Mouse (Mus musculus) heart, adult 2 months (tissue): ENCODE data around the gene Wdr54. TPM values are rescaled to one million over a fixed set of nuclear protein-coding genes. Genes with fewer than 3 reads are reported as not detected.
A peak's percentile ranks its signal among the peaks of the same experiment; 100 is the strongest.

ENCODE experiments used
- DNase-seq, 2 experiments: peaks; one replicate each; pipeline ENCODE4 v3.0.0; 2021
- H3K27ac ChIP-seq: fragments of 200-600 bp; 2 replicates; pipeline ENCODE4 v1.8.1; 2022
- H3K27me3 ChIP-seq: fragments of 200-500 bp; 2 replicates; pipeline ENCODE4 v1.6.1; 2012; ENCODE audit warnings: mild to moderate bottlenecking, low read length, inconsistent platforms, mixed read lengths; ENCODE audit not compliant: control insufficient read depth, insufficient read depth
- H3K36me3 ChIP-seq: fragments of 200-500 bp; 2 replicates; pipeline ENCODE4 v1.6.1; 2012; ENCODE audit warnings: low read length, inconsistent platforms; ENCODE audit not compliant: control insufficient read depth, insufficient read depth
- H3K4me1 ChIP-seq: fragments of 200-500 bp; 2 replicates; pipeline ENCODE4 v1.6.1; 2011; ENCODE audit warnings: low read length; ENCODE audit not compliant: control insufficient read depth, insufficient read depth
- H3K4me3 ChIP-seq: fragments of 200-600 bp; 2 replicates; pipeline ENCODE4 v1.8.1; 2022
- H3K79me2 ChIP-seq: fragments of 200-500 bp; replicated peaks from 2 replicates; pipeline ENCODE4 v1.6.1; 2012; ENCODE audit warnings: mild to moderate bottlenecking, inconsistent platforms, low read length, moderate library complexity, mixed read lengths; ENCODE audit not compliant: control insufficient read depth, insufficient read depth
- H3K9ac ChIP-seq: fragments of 200-500 bp; 2 replicates; pipeline ENCODE4 v1.6.1; 2012; ENCODE audit warnings: low read depth, mild to moderate bottlenecking, control low read depth, inconsistent platforms, low read length, mixed read lengths
- CTCF ChIP-seq: fragments of 200-600 bp; IDR thresholded peaks from 2 replicates; pipeline ENCODE4 v1.8.1; 2022; ENCODE audit warnings: antibody characterized with exemption, mild to moderate bottlenecking, moderate library complexity
- EP300 ChIP-seq: fragments of 200-500 bp; IDR thresholded peaks from 2 replicates; pipeline ENCODE4 v1.6.1; 2011; ENCODE audit warnings: low read depth, low read length, control low read depth; ENCODE audit not compliant: insufficient read depth
- POLR2A ChIP-seq: fragments of 200-500 bp; IDR thresholded peaks from 2 replicates; pipeline ENCODE4 v1.6.1; 2011; ENCODE audit warnings: mild to moderate bottlenecking, low read depth, low read length, control low read depth; ENCODE audit not compliant: insufficient read depth
- WGBS: fragments of 180-500 bp; shearing (Covaris S2); methylation state at CpG from one replicate; pipeline ENCODE4 v1.1.7; 2018; 5-methylcytosine and 5-hydroxymethylcytosine counted together
- intact Hi-C: fragments of 180-260 bp; cut with DNase I; formaldehyde crosslinking; loops from one replicate; pipeline ENCODE4 v1.15.1; 2025
- polyA plus RNA-seq: library from polyadenylated mRNA; depleted of rRNA; stranded (reverse); fragments of >200 nt; gene quantifications from 2 replicates; pipeline ENCODE4 v1.2.3, GENCODE M21; 2012
- total RNA-seq, 2 experiments: library from RNA; stranded (reverse); gene quantifications; 2 replicates each; pipeline ENCODE4 v1.2.3; 2021

The Wdr54 gene
- total and polyA plus RNA-seq, 3 experiments, result 0.89 to 2.1 (median 1.3) TPM

DNA sequence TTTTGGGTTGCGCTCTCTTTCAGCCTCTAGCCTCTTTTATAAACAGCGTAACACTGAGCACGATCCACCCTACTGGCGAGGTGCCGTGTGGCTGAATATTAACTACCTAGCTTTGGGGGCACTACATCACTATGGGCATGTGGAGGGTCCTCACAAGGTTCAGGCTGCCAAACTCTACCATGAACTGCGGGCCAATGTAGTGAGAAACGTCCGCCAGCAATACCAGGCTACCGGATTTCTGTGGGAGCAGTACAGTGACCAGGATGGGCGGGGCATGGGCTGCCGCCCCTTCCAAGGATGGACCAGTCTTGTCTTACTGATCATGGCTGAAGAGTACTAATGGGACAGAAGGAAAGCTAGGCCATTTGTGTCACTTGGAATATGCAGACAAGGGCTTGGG is 37.8 kb downstream of the Wdr54 start:
- Histone ChIP-seq H3K4me3 (no peak overlapping the region), H3K27me3 (no peaks in the 10 kb centered on the region), H3K36me3 (no peaks in the 10 kb centered on the region), H3K27ac (no peak overlapping the region), H3K4me1 (peaks cover 5% of the 10 kb centered on the region), H3K9ac (no peak overlapping the region), H3K79me2 (no peaks in the 10 kb centered on the region)
- TF ChIP-seq POLR2A (0 out of 2 replicates have a peak, but pooled peaks have one; percentile 15), CTCF (no peak), EP300 (no peak)
- no peak for DNase-seq
- 87% methylated on average over 11 of the region's 11 CpGs for WGBS
- intact Hi-C loops, result no loop called here

DNA sequence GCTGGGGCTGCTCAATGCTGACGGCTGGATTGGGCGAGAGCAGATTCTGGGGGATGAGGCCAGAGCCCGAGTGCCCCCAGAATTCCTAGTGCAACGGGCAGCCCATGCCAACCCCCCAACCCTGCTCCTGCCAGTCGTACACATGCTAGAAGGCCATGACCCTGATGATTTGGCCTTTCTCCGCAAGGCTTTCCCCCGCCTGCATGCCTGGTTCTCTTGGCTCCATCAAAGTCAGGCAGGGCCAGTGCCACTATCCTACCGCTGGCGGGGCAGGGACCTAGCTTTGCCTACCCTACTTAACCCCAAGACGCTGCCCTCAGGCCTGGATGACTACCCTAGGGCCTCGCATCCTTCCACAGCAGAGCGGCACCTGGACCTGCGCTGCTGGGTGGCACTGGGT is 38.6 kb downstream of the Wdr54 start:
- Histone ChIP-seq H3K4me3 (no peak overlapping the region), H3K27me3 (no peaks in the 10 kb centered on the region), H3K27ac (no peak overlapping the region), H3K36me3 (no peaks in the 10 kb centered on the region), H3K79me2 (no peaks in the 10 kb centered on the region), H3K9ac (no peak overlapping the region), H3K4me1 (peaks cover 5% of the 10 kb centered on the region)
- TF ChIP-seq CTCF, result no peak
- DNase-seq, result no peak
- WGBS, result 92% methylated on average over 13 of the region's 13 CpGs
- intact Hi-C loops, result loop anchor here (2.0 kb wide), 1 partner anchor 41 kb away; no protein-coding TSS in a partner anchor

DNA sequence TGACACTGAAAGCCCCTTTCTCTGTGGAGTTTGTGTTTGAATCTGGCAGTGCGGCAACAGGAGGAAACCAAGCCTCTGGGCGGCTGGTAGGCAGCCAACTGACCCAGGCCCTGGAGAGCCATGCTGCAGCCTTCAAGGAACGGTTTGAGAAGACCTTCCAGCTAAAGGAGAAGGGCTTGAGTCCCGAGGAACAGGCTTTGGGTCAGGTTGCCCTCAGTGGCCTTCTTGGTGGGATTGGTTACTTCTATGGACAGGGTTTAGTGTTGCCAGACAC is 39.1 kb downstream of the Wdr54 start:
- intact Hi-C loops, result loop anchor here (2.0 kb wide), 1 partner anchor 42 kb away; no protein-coding TSS in a partner anchor

DNA sequence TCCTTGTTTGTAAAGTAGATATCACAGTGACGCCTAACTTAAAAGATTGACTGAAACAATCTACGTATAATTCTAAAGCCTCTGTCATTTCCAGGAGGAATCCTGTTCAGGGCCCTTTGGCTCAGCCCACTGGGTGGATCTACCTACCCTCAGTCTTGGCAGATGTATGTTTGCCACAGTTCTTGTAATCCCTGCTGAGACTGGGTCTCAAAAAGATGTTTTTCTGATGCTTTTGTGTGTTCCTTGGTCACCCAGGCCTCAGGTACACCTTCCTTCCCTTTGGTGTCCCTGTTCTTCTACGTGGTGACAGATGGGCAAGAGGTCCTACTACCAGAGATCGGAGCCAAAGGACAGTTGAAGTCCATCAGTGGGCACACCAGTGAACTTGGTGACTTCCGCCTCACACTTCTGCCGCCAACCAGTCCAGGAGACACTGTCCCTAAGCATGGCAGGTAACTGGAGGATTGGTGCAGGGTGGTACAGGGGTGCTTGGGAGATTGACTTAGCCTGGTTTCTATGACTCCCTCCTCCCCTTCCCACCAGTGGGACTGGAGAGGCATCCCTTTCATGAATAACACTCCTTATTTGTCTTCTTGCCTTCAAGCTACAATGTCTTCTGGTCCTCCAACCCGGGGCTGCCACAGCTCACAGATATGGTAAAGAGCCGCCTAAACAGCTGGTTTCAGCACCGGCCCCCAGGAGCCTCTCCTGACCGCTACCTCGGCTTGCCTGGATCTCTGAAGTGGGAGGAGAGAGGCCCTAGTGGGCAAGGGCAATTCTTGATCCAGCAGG is 39.6 kb downstream of the Wdr54 start:
- Histone ChIP-seq H3K27ac (no peak overlapping the region), H3K4me1 (peaks cover 5% of the 10 kb centered on the region)
- intact Hi-C loops, result loop anchor here (2.0 kb wide), 1 partner anchor 42 kb away; no protein-coding TSS in a partner anchor

More for the DNA sequence above, 39.1 kb downstream of the Wdr54 start:
- no peaks in the 10 kb centered on the region for H3K36me3 ChIP-seq
- WGBS, result 86% methylated on average over 4 of the region's 4 CpGs
- H3K4me3 ChIP-seq, result no peak overlapping the region
- no peaks in the 10 kb centered on the region for H3K27me3 ChIP-seq
- peaks cover 5% of the 10 kb centered on the region for H3K4me1 ChIP-seq
- TF ChIP-seq CTCF (no peak), POLR2A (no peak), EP300 (no peak)
- no peaks in the 10 kb centered on the region for H3K79me2 ChIP-seq
- DNase-seq, result no peak
- H3K9ac ChIP-seq, result no peak overlapping the region
- H3K27ac ChIP-seq, result no peak overlapping the region

DNA sequence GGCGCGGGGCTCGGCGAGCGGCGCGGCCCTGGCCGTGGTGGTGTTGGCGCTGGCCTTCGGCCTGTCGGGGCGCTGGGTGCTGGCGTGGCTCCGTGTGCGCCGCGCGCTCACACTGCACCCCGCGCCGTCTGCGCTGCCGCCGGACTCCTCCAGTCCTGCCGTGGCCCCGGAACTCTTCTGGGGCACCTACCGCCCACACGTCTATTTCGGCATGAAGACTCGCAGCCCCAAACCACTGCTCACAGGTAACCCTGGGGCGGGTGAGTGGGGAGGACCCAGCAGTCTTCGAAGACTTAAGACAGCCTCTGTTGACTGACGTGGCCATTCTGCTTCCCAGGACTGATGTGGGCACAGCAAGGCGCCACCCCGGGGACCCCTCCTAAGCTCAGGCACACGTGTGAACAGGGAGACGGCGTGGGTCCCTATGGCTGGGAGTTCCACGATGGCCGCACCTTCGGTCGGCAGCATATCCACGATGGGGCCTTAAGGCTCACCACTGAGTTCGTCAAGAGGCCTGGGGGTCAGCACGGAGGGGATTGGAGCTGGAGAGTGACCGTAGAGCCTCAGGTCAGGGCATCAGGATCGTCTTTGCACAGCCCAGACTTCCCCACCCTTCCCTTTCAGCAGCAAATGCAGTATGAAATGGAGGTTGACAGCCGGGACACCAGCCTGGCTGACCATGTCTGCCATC is 40.4 kb downstream of the Wdr54 start:
- H3K36me3 ChIP-seq, result no peaks in the 10 kb centered on the region
- peak overlapping the region; percentile 90 for H3K4me3 ChIP-seq
- peak overlapping the region; percentile 77 for H3K9ac ChIP-seq
- no peaks in the 10 kb centered on the region for H3K27me3 ChIP-seq
- peak overlapping the region; percentile 51 for H3K27ac ChIP-seq
- peaks cover 5% of the 10 kb centered on the region for H3K4me1 ChIP-seq
- no peak for DNase-seq
- WGBS, result 1% methylated on average over 38 of the region's 48 CpGs
- no peak for TF ChIP-seq CTCF
- TF ChIP-seq EP300, result no peak
- no peak for TF ChIP-seq POLR2A
- intact Hi-C loops, result loop anchor here (2.0 kb wide), 2 partner anchors 43 to 49 kb away; partner anchors contain the start of gene Dctn1
- H3K79me2 ChIP-seq, result no peaks in the 10 kb centered on the region

More for the DNA sequence above, 39.6 kb downstream of the Wdr54 start:
- Histone ChIP-seq H3K36me3 (no peaks in the 10 kb centered on the region), H3K27me3 (no peaks in the 10 kb centered on the region), H3K9ac (no peak overlapping the region), H3K4me3 (peak overlapping the region; percentile 90), H3K79me2 (no peaks in the 10 kb centered on the region)
- TF ChIP-seq EP300 (no peak), POLR2A (no peak), CTCF (no peak)
- 76% methylated on average over 11 of the region's 11 CpGs for WGBS
- DNase-seq, result no peak
